Mouse (Mus musculus) urinary bladder, adult 18-20 months (tissue): ENCODE measurements around the gene Ddx51.

ENCODE experiments used
- DNase-seq, 2 experiments: peaks; one replicate each; pipeline ENCODE4 v3.0.0; 2022; ENCODE audit warnings: low spot score in 2 of 2, mixed read lengths in 2 of 2

Ddx51 gene

GRCm38 (mm10) chr5:110659682-110660081, 6.4 kb downstream of the Ddx51 start:
- DNase-seq = no peak

GRCm38 (mm10) chr5:110664041-110664440, 10.8 kb downstream of the Ddx51 start:
- DNase-seq = no peak

GRCm38 (mm10) chr5:110664750-110665269, 11.6 kb downstream of the Ddx51 start:
- DNase-seq = no peak

- DNase-seq = no peak
Measured at GRCm38 (mm10) chr5:110665486-110666121, 12.4 kb downstream of the Ddx51 start.

- no peak for DNase-seq
Measured at GRCm38 (mm10) chr5:110682041-110682440, 28.8 kb downstream of the Ddx51 start.

DNA sequence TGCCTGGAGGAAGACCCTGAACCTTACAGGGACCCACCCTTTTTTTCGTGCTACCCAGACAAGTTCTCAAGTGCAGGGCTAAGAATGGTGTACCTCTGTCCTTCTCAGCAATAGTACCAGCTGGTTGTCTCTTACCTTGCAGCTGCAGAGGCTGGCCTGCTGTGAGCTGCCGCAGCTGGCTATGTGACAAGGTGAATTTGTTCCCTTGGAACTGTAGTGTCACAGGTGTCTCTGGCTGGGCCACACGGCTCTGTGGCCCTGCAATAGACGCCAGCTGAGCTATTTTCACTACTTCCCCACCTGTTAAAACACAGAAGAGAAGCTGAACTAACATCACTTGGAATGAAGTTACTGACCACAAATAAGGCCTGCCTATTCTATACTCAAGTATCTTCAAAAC, 45.4 kb downstream of the Ddx51 start:
- DNase-seq = no peak

- DNase-seq = no peak
Measured at GRCm38 (mm10) chr5:110704004-110704403, 50.8 kb downstream of the Ddx51 start.

DNA sequence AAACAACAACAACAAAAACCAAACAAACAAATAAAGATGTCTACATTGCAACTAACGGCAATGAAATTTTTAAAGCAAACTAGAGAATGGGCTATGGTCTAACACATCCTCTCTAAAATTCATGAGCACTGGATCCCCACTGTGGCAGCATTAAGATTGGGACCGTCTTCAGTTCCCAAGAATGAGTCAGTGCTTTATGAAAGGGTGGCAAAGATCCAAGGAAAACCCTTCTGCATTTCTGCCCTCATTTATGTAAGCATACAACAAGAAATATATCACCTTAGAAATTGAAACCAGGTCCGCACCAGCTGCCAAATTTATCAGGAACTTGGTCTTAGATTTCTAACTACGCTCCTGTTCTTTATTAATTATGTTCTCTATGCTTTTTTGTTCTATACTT, 56.0 kb downstream of the Ddx51 start:
- DNase-seq = no peak
